Mouse (Mus musculus) MEL (cell line): ENCODE measurements at regions not wholly inside any gene's neighbourhood (a gene's known extent, or its start where the extent isn't known, plus 50 kb on each side); places are given as distances from the start of the nearest gene placed in this dataset.

Experiments
- DNase-seq: peaks from one replicate; pipeline ENCODE4 v3.0.0; 2011; ENCODE audit warnings: low read depth, low spot score
- H3K27ac ChIP-seq: 2 replicates; pipeline ENCODE4 v1.5.1; 2012; ENCODE audit warnings: low read depth, mild to moderate bottlenecking, control low read depth, low read length, moderate library complexity; ENCODE audit not compliant: control insufficient read depth
- H3K27me3 ChIP-seq, 2 experiments: fragments of 150-350 bp in 1 of 2; sonication (generic) in 1 of 2; 2 replicates each; pipeline ENCODE4 v1.6.1; 2012; ENCODE audit warnings: low read length in 2 of 2, mild to moderate bottlenecking in 2 of 2, improper control_type of control experiment in 1 of 2, moderate library complexity in 1 of 2; ENCODE audit not compliant: insufficient read depth in 2 of 2, control insufficient read depth in 1 of 2
- H3K36me3 ChIP-seq, 2 experiments: 2 replicates each; pipeline ENCODE4 v1.6.1; 2012 to 2014; ENCODE audit warnings: low read length in 2 of 2, improper control_type of control experiment in 1 of 2, inconsistent platforms in 1 of 2, mild to moderate bottlenecking in 1 of 2; ENCODE audit not compliant: insufficient read depth in 2 of 2, control insufficient read depth in 1 of 2
- H3K4me1 ChIP-seq, 2 experiments: fragments of 150-350 bp in 1 of 2; sonication (generic) in 1 of 2; 2 replicates each; pipeline ENCODE4 v1.6.1; 2012; ENCODE audit warnings: low read length in 2 of 2, improper control_type of control experiment in 1 of 2, mild to moderate bottlenecking in 1 of 2; ENCODE audit not compliant: insufficient read depth in 2 of 2, control insufficient read depth in 1 of 2
- H3K4me3 ChIP-seq, 2 experiments: fragments of 150-350 bp in 1 of 2; sonication (generic) in 1 of 2; 2 replicates each; pipeline ENCODE4 v1.5.1; 2012; ENCODE audit warnings: low read depth in 2 of 2, low read length in 2 of 2, mild to moderate bottlenecking in 2 of 2, moderate library complexity in 2 of 2, control low read depth in 1 of 2, improper control_type of control experiment in 1 of 2; ENCODE audit not compliant: control insufficient read depth in 1 of 2, insufficient read depth in 1 of 2
- H3K79me2 ChIP-seq: 2 replicates; pipeline ENCODE4 v1.6.1; 2012; ENCODE audit warnings: mild to moderate bottlenecking, low read length, moderate library complexity; ENCODE audit not compliant: control insufficient read depth, poor library complexity, insufficient read depth
- H3K9ac ChIP-seq: 2 replicates; pipeline ENCODE4 v1.6.1; 2012; ENCODE audit warnings: low read depth, mild to moderate bottlenecking, control low read depth, low read length, moderate library complexity; ENCODE audit not compliant: control insufficient read depth, poor library complexity, severe bottlenecking
- H3K9me3 ChIP-seq: fragments of 150-350 bp; sonication (generic); replicated peaks from 2 replicates; pipeline ENCODE4 v1.6.1; 2012; ENCODE audit warnings: mild to moderate bottlenecking, low read length, improper control_type of control experiment, moderate library complexity; ENCODE audit not compliant: insufficient read depth
- E2F4 ChIP-seq: IDR thresholded peaks from 2 replicates; pipeline ENCODE4 v1.6.1; 2011; ENCODE audit warnings: low read depth, low read length, improper control_type of control experiment, borderline replicate concordance
- ELF1 ChIP-seq: IDR thresholded peaks from 2 replicates; pipeline ENCODE4 v1.6.1; 2014; ENCODE audit warnings: low read depth, mild to moderate bottlenecking, inconsistent platforms, low read length, improper control_type of control experiment, moderate library complexity
- GABPA ChIP-seq: IDR thresholded peaks from 2 replicates; pipeline ENCODE4 v1.6.1; 2012; ENCODE audit warnings: low read depth, mild to moderate bottlenecking, inconsistent platforms, low read length, improper control_type of control experiment, moderate library complexity
- HCFC1 ChIP-seq: IDR thresholded peaks from 2 replicates; pipeline ENCODE4 v1.6.1; 2012; ENCODE audit warnings: low read depth, mild to moderate bottlenecking, inconsistent platforms, low read length, improper control_type of control experiment, moderate library complexity
- JUND ChIP-seq: IDR thresholded peaks from 2 replicates; pipeline ENCODE4 v1.6.1; 2011; ENCODE audit warnings: low read depth, mild to moderate bottlenecking, improper control_type of control experiment, low read length
- MAFK ChIP-seq: IDR thresholded peaks from 2 replicates; pipeline ENCODE4 v1.6.1; 2011; ENCODE audit warnings: low read depth, mild to moderate bottlenecking, low read length, improper control_type of control experiment, borderline replicate concordance
- MAX ChIP-seq: IDR thresholded peaks from 2 replicates; pipeline ENCODE4 v1.6.1; 2011; ENCODE audit warnings: low read length, improper control_type of control experiment
- MAZ ChIP-seq: IDR thresholded peaks from 2 replicates; pipeline ENCODE4 v1.6.1; 2012; ENCODE audit warnings: low read depth, mild to moderate bottlenecking, inconsistent platforms, low read length, improper control_type of control experiment
- NELFE ChIP-seq: IDR thresholded peaks from 2 replicates; pipeline ENCODE4 v1.6.1; 2011; ENCODE audit warnings: low read depth, low read length, improper control_type of control experiment
- RCOR1 ChIP-seq: IDR thresholded peaks from 2 replicates; pipeline ENCODE4 v1.6.1; 2012; ENCODE audit warnings: low read depth, mild to moderate bottlenecking, inconsistent platforms, low read length, improper control_type of control experiment
- SIN3A ChIP-seq: IDR thresholded peaks from 2 replicates; pipeline ENCODE4 v1.6.1; 2012; ENCODE audit warnings: low read length, improper control_type of control experiment, inconsistent platforms
- SMC3 ChIP-seq: IDR thresholded peaks from 2 replicates; pipeline ENCODE4 v1.6.1; 2011; ENCODE audit warnings: low read depth, low read length, improper control_type of control experiment
- TBP ChIP-seq: IDR thresholded peaks from 2 replicates; pipeline ENCODE4 v1.8.0; 2011; ENCODE audit warnings: low read depth, low read length, improper control_type of control experiment
- ZKSCAN1 ChIP-seq: IDR thresholded peaks from 2 replicates; pipeline ENCODE4 v1.6.1; 2012; ENCODE audit warnings: low read depth, mild to moderate bottlenecking, inconsistent platforms, low read length, improper control_type of control experiment, moderate library complexity

DNA sequence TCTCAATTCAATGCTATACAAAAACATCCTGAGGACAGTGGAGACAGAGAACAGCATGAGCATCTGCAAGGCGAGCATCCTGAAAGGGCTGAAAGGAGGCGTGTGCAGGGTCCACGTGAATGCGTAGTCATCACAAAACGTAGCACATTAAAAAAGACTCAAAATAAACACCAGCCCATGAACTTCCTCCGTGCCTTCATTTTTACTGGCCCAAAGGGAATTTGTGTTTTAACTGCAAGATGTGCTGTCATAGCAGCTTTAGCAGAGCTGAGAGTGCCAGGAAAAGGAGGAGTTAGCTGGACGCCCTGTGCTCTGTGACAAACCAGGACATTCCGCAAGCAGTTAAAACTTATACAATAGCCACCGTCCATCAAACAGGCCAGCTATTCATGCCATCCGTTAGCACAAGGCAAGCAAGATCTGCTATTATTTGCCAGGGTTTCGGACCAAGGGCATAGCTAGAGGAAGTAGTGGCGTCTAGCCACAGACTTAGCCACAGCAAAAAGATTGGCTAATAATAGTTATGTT is 92.9 kb upstream of the Stmnd1 start:
- Histone ChIP-seq H3K27ac (no peak overlapping the region), H3K4me1 (no peaks in the 10 kb centered on the region), H3K27me3 (peaks cover 0 to 3% of the 10 kb centered on the region in 2 experiments; a peak in 2 of 4 replicates), H3K9ac (no peak overlapping the region)
- no peak for DNase-seq
- TF ChIP-seq MAZ (no peak), SIN3A (no peak), SMC3 (no peak), TBP (no peak), E2F4 (no peak), HCFC1 (no peak), JUND (no peak)
- TF ChIP-seq, all 39 proteins: peak for 0
- H3K4me3 ChIP-seq: no peak overlapping the region
- H3K79me2 ChIP-seq: no peaks in the 10 kb centered on the region
- H3K9me3 ChIP-seq: no peaks in the 10 kb centered on the region
- no peaks in the 10 kb centered on the region for H3K36me3 ChIP-seq

DNA sequence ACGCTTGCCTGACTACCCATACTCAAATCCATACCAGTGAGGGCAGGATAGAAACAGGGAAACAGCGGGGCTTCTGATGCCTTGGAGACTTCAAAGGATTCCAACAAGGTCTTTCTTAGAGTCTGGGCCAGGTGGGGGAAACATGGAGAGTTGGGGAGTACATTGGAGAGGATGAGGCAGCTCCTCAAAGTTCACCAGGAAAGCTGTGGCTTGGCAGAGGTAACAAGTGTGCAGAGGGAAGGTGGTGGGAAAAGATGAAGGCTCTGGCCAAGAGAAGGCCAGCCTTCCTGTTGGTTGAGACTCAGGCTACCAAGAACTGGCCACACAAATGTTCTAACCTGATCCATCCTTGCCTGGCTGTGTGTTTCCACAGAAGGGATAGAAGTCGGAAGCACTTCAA is 93.6 kb upstream of the Stmnd1 start:
- Histone ChIP-seq H3K4me1 (no peaks in the 10 kb centered on the region), H3K27me3 (peaks cover 0 to 2% of the 10 kb centered on the region in 2 experiments; a peak in 2 of 4 replicates), H3K9me3 (no peaks in the 10 kb centered on the region), H3K9ac (no peak overlapping the region), H3K4me3 (no peak overlapping the region), H3K36me3 (no peaks in the 10 kb centered on the region), H3K79me2 (no peaks in the 10 kb centered on the region), H3K27ac (no peak overlapping the region)
- TF ChIP-seq ELF1 (no peak), HCFC1 (no peak), NELFE (no peak), RCOR1 (no peak)
- no peak for DNase-seq

DNA sequence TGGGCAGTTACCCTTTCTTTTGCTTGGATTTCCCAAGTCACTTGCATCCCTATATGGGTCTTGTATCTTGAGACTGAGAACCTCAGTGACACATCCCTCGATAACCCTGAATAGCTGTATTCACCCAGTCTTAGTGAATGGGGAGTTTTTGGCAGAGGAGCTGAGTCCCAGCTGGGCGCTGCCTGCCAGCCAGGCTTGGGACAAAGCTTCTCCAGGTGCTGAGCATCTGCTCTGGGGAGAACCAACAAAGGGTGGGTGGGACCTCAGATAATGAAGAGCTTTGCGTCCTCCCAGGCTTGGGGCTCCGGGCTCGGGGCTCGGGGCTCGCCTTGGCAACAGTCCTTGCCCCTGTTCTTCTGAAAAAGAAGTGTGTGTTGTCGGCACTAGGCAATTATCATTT is 100.4 kb upstream of the Stmnd1 start:
- TF ChIP-seq GABPA (no peak), MAFK (no peak), MAX (no peak), MAZ (no peak), ZKSCAN1 (no peak)
- no peaks in the 10 kb centered on the region for H3K4me1 ChIP-seq
- no peaks in the 10 kb centered on the region for H3K36me3 ChIP-seq
- no peak for DNase-seq
- no peak overlapping the region for H3K4me3 ChIP-seq
- H3K9ac ChIP-seq: no peak overlapping the region
- no peak overlapping the region for H3K27ac ChIP-seq
- H3K27me3 ChIP-seq: no peaks in the 10 kb centered on the region; a peak in 1 of 4 replicates
- no peaks in the 10 kb centered on the region for H3K79me2 ChIP-seq
- H3K9me3 ChIP-seq: no peaks in the 10 kb centered on the region
